In genomic region chr12:3173325-3173724, GRCm38 (mm10) we compare ENCODE assay signal across 26 mouse cellular contexts.
A peak's percentile ranks its signal among the peaks of the same experiment; 100 is the strongest.
DNase-seq lines count a peak whose midpoint lies in the region; ATAC-seq and TF ChIP-seq lines count a peak whose summit lies in the region.
"Had no signal": no experiment of that assay in that cellular context is flagged by ENCODE, and none has a peak within 500 bp of the region (broad histone marks: within the 10 kb centered on the region; RNA-seq: fewer than 3 reads in every experiment).

No protein-coding gene starts in this region.

- no peaks in the 10 kb centered on the region for H3K79me2 ChIP-seq in MEL (ENCODE audit: control insufficient read depth, insufficient read depth, low read length, poor library complexity)

- H3K27ac ChIP-seq in MEL (ENCODE audit: control insufficient read depth, low read depth, low read length), result peak overlapping the region; percentile 70
- H3K27ac ChIP-seq: embryonic facial prominence, embryonic 10.5 days; embryonic facial prominence, embryonic 13.5 days; forebrain, embryonic 12.5 days; forebrain, embryonic 15.5 days; heart, embryonic 15.5 days; hindbrain, embryonic 14.5 days; hindbrain, postnatal 0 days had no signal

- peak overlapping the region in 1 of 2 experiments; percentile 18; a peak in 2 of 4 replicates for H3K4me3 ChIP-seq in MEL (ENCODE audit: control insufficient read depth in 1 of 2, insufficient read depth in 1 of 2, low read depth in 2 of 2, low read length in 2 of 2)
- H3K4me3 ChIP-seq: embryonic facial prominence, embryonic 10.5 days; embryonic facial prominence, embryonic 13.5 days; erythroblast, embryonic 14.5 days; forebrain, embryonic 12.5 days; forebrain, embryonic 15.5 days; heart, embryonic 12.5 days; heart, embryonic 15.5 days had no signal

- H3K4me1 ChIP-seq in MEL (ENCODE audit: control insufficient read depth in 1 of 2, insufficient read depth in 2 of 2, low read length in 2 of 2), result peaks cover 6 to 18% of the 10 kb centered on the region in 2 experiments; a peak in 3 of 4 replicates
- H3K4me1 ChIP-seq: embryonic facial prominence, embryonic 13.5 days; forebrain, embryonic 12.5 days; forebrain, embryonic 15.5 days; heart, embryonic 12.5 days; heart, embryonic 15.5 days had no signal

- DNase-seq in MEL (ENCODE audit: low read depth, low spot score) (peak; percentile 85), ZHBTc4 (ENCODE audit: low read depth, low spot score) (peak; percentile 24)
- no peak for DNase-seq in lung, postnatal 36 days
- DNase-seq in right cerebral cortex, postnatal 4 days, result no peak
- DNase-seq in adrenal gland, adult 2 months, result no peak
- DNase-seq: adrenal gland, adult 8-10 months; adrenal gland, postnatal 25 days; cerebellum, adult 11-12 months; cerebellum, adult 9-10 months; cerebellum, postnatal 14 days; gastrocnemius, postnatal 25 days; heart, postnatal 10 days; heart, postnatal 36 days had no signal

- no peaks in the 10 kb centered on the region for H3K27me3 ChIP-seq in MEL (ENCODE audit: control insufficient read depth in 1 of 2, insufficient read depth in 2 of 2, low read length in 2 of 2)
- H3K27me3 ChIP-seq: embryonic facial prominence, embryonic 13.5 days; forebrain, embryonic 12.5 days; forebrain, embryonic 15.5 days; heart, embryonic 12.5 days; heart, embryonic 15.5 days had no signal

- no peak for TF ChIP-seq CTCF in MEL (IDR thresholded peaks at IDR 0.05 in 2 of 3, conservative IDR thresholded peaks at IDR 0.05 in 1 of 3; ENCODE audit: control insufficient read depth in 1 of 3, insufficient read depth in 1 of 3, low read depth in 2 of 3, low read length in 3 of 3, poor library complexity in 1 of 3, severe bottlenecking in 1 of 3)

- no peak for TF ChIP-seq RAD21 in MEL (IDR thresholded peaks at IDR 0.05; ENCODE audit: low read depth, low read length)

- peak in 1 of 2 experiments; percentile 27; a peak in 1 of 4 replicates for TF ChIP-seq POLR2A in MEL (IDR thresholded peaks at IDR 0.05; ENCODE audit: control insufficient read depth in 1 of 2, insufficient read depth in 1 of 2, low read depth in 1 of 2, low read length in 2 of 2, poor library complexity in 1 of 2)

- no peaks in the 10 kb centered on the region for H3K9me3 ChIP-seq in MEL (replicated peaks; ENCODE audit: insufficient read depth, low read length)
- H3K9me3 ChIP-seq: embryonic facial prominence, embryonic 10.5 days; embryonic facial prominence, embryonic 13.5 days; forebrain, embryonic 12.5 days; forebrain, embryonic 15.5 days; G1E; heart, embryonic 12.5 days; heart, embryonic 15.5 days had no signal

- peak; percentile 91 to 96 for TF ChIP-seq EP300 in MEL (IDR thresholded peaks at IDR 0.05; ENCODE audit: low read depth in 1 of 2, low read length in 2 of 2)

- peak; percentile 37; the same call in 1 of the 2 replicates for ATAC-seq in megakaryocyte-erythroid progenitor cell, adult 5-6 weeks (replicated peaks; ENCODE audit: low FRiP score, low TSS enrichment, poor library complexity, severe bottlenecking)
- ATAC-seq: forebrain, embryonic 15.5 days; hindbrain, postnatal 0 days; inflammation-experienced regulatory T-cells, adult 6 months; intestine, embryonic 16.5 days had no signal

- peaks cover 0 to 9% of the 10 kb centered on the region in 2 experiments; a peak in 2 of 4 replicates for H3K36me3 ChIP-seq in MEL (ENCODE audit: control insufficient read depth in 1 of 2, insufficient read depth in 2 of 2, low read length in 2 of 2)
- H3K36me3 ChIP-seq: embryonic facial prominence, embryonic 10.5 days; embryonic facial prominence, embryonic 13.5 days; forebrain, embryonic 12.5 days; forebrain, embryonic 15.5 days; G1E; heart, embryonic 12.5 days; heart, embryonic 15.5 days had no signal

- no peak overlapping the region for H3K9ac ChIP-seq in MEL (ENCODE audit: control insufficient read depth, low read depth, low read length, poor library complexity, severe bottlenecking)
- H3K9ac ChIP-seq: embryonic facial prominence, embryonic 13.5 days; forebrain, embryonic 12.5 days; forebrain, embryonic 15.5 days; heart, embryonic 12.5 days; heart, embryonic 15.5 days; hindbrain, embryonic 14.5 days had no signal

TF ChIP-seq in MEL, 35 proteins besides CTCF, POLR2A, EP300 and RAD21:
- no peak for TF ChIP-seq KAT2A (conservative IDR thresholded peaks at IDR 0.05; ENCODE audit: low read depth, low read length)
- peak; percentile 77 for TF ChIP-seq TAL1 (IDR thresholded peaks at IDR 0.05; ENCODE audit: low read length)
- TF ChIP-seq ZC3H11A (IDR thresholded peaks at IDR 0.05; ENCODE audit: low read depth, low read length), result no peak
- no peak; the same call in 1 of the 2 replicates for TF ChIP-seq CHD2 (IDR thresholded peaks at IDR 0.05; ENCODE audit: low read length)
- no peak for TF ChIP-seq E2F4 (IDR thresholded peaks at IDR 0.05; ENCODE audit: borderline replicate concordance, low read depth, low read length)
- no peak for TF ChIP-seq ZNF384 (IDR thresholded peaks at IDR 0.05; ENCODE audit: low read depth, low read length)
- TF ChIP-seq MAZ (IDR thresholded peaks at IDR 0.05; ENCODE audit: low read depth, low read length), result no peak
- TF ChIP-seq BHLHE40 (IDR thresholded peaks at IDR 0.05; ENCODE audit: borderline replicate concordance, low read depth, low read length), result 0 out of 2 replicates have a peak, but pooled peaks have one; percentile 23
- no peak for TF ChIP-seq MEF2A (IDR thresholded peaks at IDR 0.05; ENCODE audit: extremely low read depth, insufficient replicate concordance, low read depth, low read length, poor library complexity, severe bottlenecking)
- no peak for TF ChIP-seq ZMIZ1 (IDR thresholded peaks at IDR 0.05; ENCODE audit: low read depth, low read length)
- peak; percentile 71; the same call in 1 of the 2 replicates for TF ChIP-seq MYB (IDR thresholded peaks at IDR 0.05; ENCODE audit: low read depth, low read length)
- TF ChIP-seq USF2 (IDR thresholded peaks at IDR 0.05; ENCODE audit: borderline replicate concordance in 1 of 2, insufficient read depth in 1 of 2, low read depth in 1 of 2, low read length in 2 of 2), result no peak
- peak; percentile 85; the same call in 1 of the 2 replicates for TF ChIP-seq TCF12 (IDR thresholded peaks at IDR 0.05; ENCODE audit: low read depth, low read length)
- no peak for TF ChIP-seq CHD1 (IDR thresholded peaks at IDR 0.05; ENCODE audit: low read depth, low read length)
- peak; percentile 80 for TF ChIP-seq GATA1 (IDR thresholded peaks at IDR 0.05; ENCODE audit: low read depth, low read length)
- peak; percentile 70; the same call in 1 of the 2 replicates for TF ChIP-seq SIN3A (IDR thresholded peaks at IDR 0.05; ENCODE audit: low read length)
- no peak for TF ChIP-seq USF1 (IDR thresholded peaks at IDR 0.05; ENCODE audit: low read depth, low read length)
- peak; percentile 29; the same call in 1 of the 2 replicates for TF ChIP-seq NELFE (IDR thresholded peaks at IDR 0.05; ENCODE audit: low read depth, low read length)
- no peak for TF ChIP-seq UBTF (IDR thresholded peaks at IDR 0.05; ENCODE audit: borderline replicate concordance, insufficient read depth, low read depth, low read length)
- TF ChIP-seq RCOR1 (IDR thresholded peaks at IDR 0.05; ENCODE audit: low read depth, low read length), result peak; percentile 67
- no peak for TF ChIP-seq POLR2AphosphoS2 (IDR thresholded peaks at IDR 0.05; ENCODE audit: low read length)
- TF ChIP-seq MAX (IDR thresholded peaks at IDR 0.05; ENCODE audit: low read length), result no peak
- 0 out of 2 replicates have a peak, but pooled peaks have one; percentile 29 for TF ChIP-seq HCFC1 (IDR thresholded peaks at IDR 0.05; ENCODE audit: low read depth, low read length)
- TF ChIP-seq TBP (IDR thresholded peaks at IDR 0.05; ENCODE audit: low read depth, low read length), result peak; percentile 60; the same call in 1 of the 2 replicates
- TF ChIP-seq GABPA (IDR thresholded peaks at IDR 0.05; ENCODE audit: low read depth, low read length), result no peak
- no peak for TF ChIP-seq MAFK (IDR thresholded peaks at IDR 0.05; ENCODE audit: borderline replicate concordance, low read depth, low read length)
- no peak for TF ChIP-seq MXI1 (IDR thresholded peaks at IDR 0.05; ENCODE audit: low read depth, low read length)
- TF ChIP-seq JUND (IDR thresholded peaks at IDR 0.05; ENCODE audit: low read depth, low read length), result peak; percentile 65; the same call in 1 of the 2 replicates
- no peak for TF ChIP-seq MYC (IDR thresholded peaks at IDR 0.05; ENCODE audit: low read depth, low read length)
- TF ChIP-seq SMC3 (IDR thresholded peaks at IDR 0.05; ENCODE audit: low read depth, low read length), result no peak
- TF ChIP-seq POLR2AphosphoS5 (IDR thresholded peaks at IDR 0.05; ENCODE audit: borderline replicate concordance, low read depth, low read length), result no peak
- peak; percentile 71 for TF ChIP-seq ETS1 (IDR thresholded peaks at IDR 0.05; ENCODE audit: low read depth, low read length)
- TF ChIP-seq NRF1 (IDR thresholded peaks at IDR 0.05; ENCODE audit: insufficient read depth, low read depth, low read length, poor library complexity, severe bottlenecking), result no peak
- peak; percentile 59; the same call in 1 of the 2 replicates for TF ChIP-seq ELF1 (IDR thresholded peaks at IDR 0.05; ENCODE audit: low read depth, low read length)
- no peak for TF ChIP-seq ZKSCAN1 (IDR thresholded peaks at IDR 0.05; ENCODE audit: low read depth, low read length)

Comparison
In these comparisons a context has a peak if more than half of its experiments do, and no peak if none do; other contexts are left out.
1. DNase-seq: peak in MEL (single experiment) and ZHBTc4 (single experiment); none in lung, postnatal 36 days (single experiment), right cerebral cortex, postnatal 4 days (single experiment) and adrenal gland, adult 2 months (single experiment).